Mouse (Mus musculus): ENCODE results near the gene 9330161L09Rik.

GRCm38 (mm10) chr12:103426710-103427109 lies 19.1 kb upstream of the 9330161L09Rik start:
- 0 out of 2 replicates have a peak, but pooled peaks have one; percentile 8 for TF ChIP-seq CTCF (IDR thresholded peaks at IDR 0.05; ENCODE audit: low read depth)
- no peak for TF ChIP-seq EP300 (IDR thresholded peaks at IDR 0.05; ENCODE audit: low read depth)
